Mouse (Mus musculus) CH12.LX (cell line): ENCODE results near the gene Spata13. TPM values are rescaled to one million over a fixed set of nuclear protein-coding genes. Genes with fewer than 3 reads are reported as not detected.

ENCODE experiments used
- DNase-seq: peaks from one replicate; pipeline ENCODE4 v3.0.0-alpha.2; 2013; ENCODE audit errors: extremely low read depth
- H3K27ac ChIP-seq: 2 replicates; pipeline ENCODE4 v1.5.1; 2012; ENCODE audit warnings: low read depth, mild to moderate bottlenecking, control low read depth, moderate library complexity; ENCODE audit not compliant: insufficient read depth
- H3K27me3 ChIP-seq: replicated peaks from 2 replicates; pipeline ENCODE3; 2012; ENCODE audit warnings: inconsistent platforms
- H3K36me3 ChIP-seq, 2 experiments: replicated peaks in 1 of 2; 2 replicates each; pipeline versions ENCODE3 to v1.6.1; 2012; ENCODE audit warnings: inconsistent platforms in 1 of 2, low read length in 1 of 2, mild to moderate bottlenecking in 1 of 2, mixed read lengths in 1 of 2, moderate library complexity in 1 of 2; ENCODE audit not compliant: control insufficient read depth in 1 of 2, insufficient read depth in 1 of 2
- H3K4me1 ChIP-seq, 2 experiments: 2 replicates each; pipeline ENCODE4 v1.6.1; 2012; ENCODE audit warnings: inconsistent platforms in 1 of 2, moderate library complexity in 1 of 2; ENCODE audit not compliant: insufficient read depth in 2 of 2, control insufficient read depth in 1 of 2
- H3K4me2 ChIP-seq: 2 replicates; pipeline ENCODE4 v1.6.1; 2012; ENCODE audit warnings: low read depth, mild to moderate bottlenecking, control low read depth; ENCODE audit not compliant: poor library complexity, insufficient read depth, severe bottlenecking
- H3K4me3 ChIP-seq, 3 experiments: fragments of 150-350 bp in 1 of 3; sonication (generic) in 1 of 3; replicated peaks in 1 of 3; 2 replicates each; pipeline versions ENCODE3 to v1.5.1; 2011 to 2012; ENCODE audit warnings: low read depth in 2 of 3, low read length in 2 of 3, mild to moderate bottlenecking in 2 of 3, moderate library complexity in 2 of 3, control low read depth in 1 of 3, improper control_type of control experiment in 1 of 3, inconsistent platforms in 1 of 3, mixed read lengths in 1 of 3; ENCODE audit not compliant: poor library complexity in 1 of 3
- H3K79me2 ChIP-seq: replicated peaks from 2 replicates; pipeline ENCODE4 v1.6.1; 2012; ENCODE audit warnings: mild to moderate bottlenecking, moderate library complexity; ENCODE audit not compliant: control insufficient read depth, poor library complexity, insufficient read depth, severe bottlenecking; ENCODE audit errors: extremely low read depth
- H3K9ac ChIP-seq: 2 replicates; pipeline ENCODE4 v1.6.1; 2012; ENCODE audit warnings: low read depth, mild to moderate bottlenecking, control low read depth, moderate library complexity; ENCODE audit not compliant: insufficient read depth
- H3K9me3 ChIP-seq: replicated peaks from 2 replicates; pipeline ENCODE3; 2012; ENCODE audit warnings: low read length, inconsistent platforms, mixed read lengths
- BHLHE40 ChIP-seq: IDR thresholded peaks from 2 replicates; pipeline ENCODE4 v1.6.1; 2011; ENCODE audit warnings: mild to moderate bottlenecking, low read depth, low read length, improper control_type of control experiment
- CHD1 ChIP-seq: IDR thresholded peaks from 2 replicates; pipeline ENCODE4 v1.6.1; 2012; ENCODE audit warnings: low read depth, low read length, improper control_type of control experiment, inconsistent platforms
- CHD2 ChIP-seq: IDR thresholded peaks from 2 replicates; pipeline ENCODE4 v1.6.1; 2011; ENCODE audit warnings: low read length, improper control_type of control experiment
- CTCF ChIP-seq, 2 experiments: IDR thresholded peaks in 1 of 2; conservative IDR thresholded peaks in 1 of 2; 2 replicates each; pipeline ENCODE4 v1.5.1; 2011 to 2012; ENCODE audit warnings: low read depth in 2 of 2, low read length in 2 of 2, improper control_type of control experiment in 1 of 2, inconsistent platforms in 1 of 2, mild to moderate bottlenecking in 1 of 2, moderate library complexity in 1 of 2
- E2F4 ChIP-seq: IDR thresholded peaks from 2 replicates; pipeline ENCODE4 v1.6.1; 2011; ENCODE audit warnings: low read depth, low read length, improper control_type of control experiment; ENCODE audit not compliant: insufficient replicate concordance
- ELF1 ChIP-seq: IDR thresholded peaks from 2 replicates; pipeline ENCODE4 v1.6.1; 2014; ENCODE audit warnings: low read depth, mild to moderate bottlenecking, inconsistent platforms, low read length, improper control_type of control experiment
- EP300 ChIP-seq: IDR thresholded peaks from 2 replicates; pipeline ENCODE4 v1.6.1; 2011; ENCODE audit warnings: low read length, improper control_type of control experiment
- ETS1 ChIP-seq: conservative IDR thresholded peaks from 2 replicates; pipeline ENCODE4 v1.6.1; 2012; ENCODE audit warnings: low read depth, mild to moderate bottlenecking, inconsistent platforms, low read length, improper control_type of control experiment, moderate library complexity
- GABPA ChIP-seq: IDR thresholded peaks from 2 replicates; pipeline ENCODE4 v1.6.1; 2012; ENCODE audit warnings: low read depth, low read length, improper control_type of control experiment, inconsistent platforms; ENCODE audit not compliant: insufficient replicate concordance
- HCFC1 ChIP-seq: IDR thresholded peaks from 2 replicates; pipeline ENCODE4 v1.6.1; 2012; ENCODE audit warnings: low read depth, mild to moderate bottlenecking, inconsistent platforms, low read length, improper control_type of control experiment
- JUND ChIP-seq: conservative IDR thresholded peaks from 2 replicates; pipeline ENCODE4 v1.6.1; 2011; ENCODE audit warnings: low read depth, low read length, improper control_type of control experiment
- KAT2A ChIP-seq: IDR thresholded peaks from 2 replicates; pipeline ENCODE4 v1.6.1; 2012; ENCODE audit warnings: low read length, improper control_type of control experiment, inconsistent platforms; ENCODE audit not compliant: insufficient replicate concordance
- MAFK ChIP-seq: IDR thresholded peaks from 2 replicates; pipeline ENCODE4 v1.6.1; 2011; ENCODE audit warnings: low read length, improper control_type of control experiment; ENCODE audit not compliant: insufficient replicate concordance
- MEF2A ChIP-seq: IDR thresholded peaks from 2 replicates; pipeline ENCODE4 v1.6.1; 2014; ENCODE audit warnings: low read depth, mild to moderate bottlenecking, inconsistent platforms, low read length, improper control_type of control experiment, borderline replicate concordance
- MYC ChIP-seq: IDR thresholded peaks from 2 replicates; pipeline ENCODE4 v1.6.1; 2011; ENCODE audit warnings: low read depth, mild to moderate bottlenecking, improper control_type of control experiment, low read length
- NELFE ChIP-seq: IDR thresholded peaks from 2 replicates; pipeline ENCODE4 v1.6.1; 2011; ENCODE audit warnings: low read depth, low read length, improper control_type of control experiment
- NRF1 ChIP-seq: IDR thresholded peaks from 2 replicates; pipeline ENCODE4 v1.6.1; 2014; ENCODE audit warnings: low read depth, mild to moderate bottlenecking, inconsistent platforms, low read length, improper control_type of control experiment, moderate library complexity
- POLR2AphosphoS2 ChIP-seq: IDR thresholded peaks from 2 replicates; pipeline ENCODE4 v1.6.1; 2011; ENCODE audit warnings: low read depth, low read length, improper control_type of control experiment
- RAD21 ChIP-seq: IDR thresholded peaks from 2 replicates; pipeline ENCODE4 v1.6.1; 2011; ENCODE audit warnings: low read depth, mild to moderate bottlenecking, low read length, improper control_type of control experiment, moderate library complexity
- RCOR1 ChIP-seq: conservative IDR thresholded peaks from 2 replicates; pipeline ENCODE4 v1.6.1; 2012; ENCODE audit warnings: low read depth, mild to moderate bottlenecking, inconsistent platforms, low read length, improper control_type of control experiment
- SIN3A ChIP-seq: IDR thresholded peaks from 2 replicates; pipeline ENCODE4 v1.6.1; 2012; ENCODE audit warnings: low read length, improper control_type of control experiment, inconsistent platforms
- SMC3 ChIP-seq: IDR thresholded peaks from 2 replicates; pipeline ENCODE4 v1.6.1; 2011; ENCODE audit warnings: low read depth, low read length, improper control_type of control experiment
- TBP ChIP-seq: conservative IDR thresholded peaks from 2 replicates; pipeline ENCODE4 v1.6.1; 2011; ENCODE audit warnings: low read depth, low read length, improper control_type of control experiment
- UBTF ChIP-seq: IDR thresholded peaks from 2 replicates; pipeline ENCODE4 v1.6.1; 2012; ENCODE audit warnings: low read depth, mild to moderate bottlenecking, inconsistent platforms, low read length, improper control_type of control experiment, moderate library complexity
- USF1 ChIP-seq: IDR thresholded peaks from 2 replicates; pipeline ENCODE4 v1.6.1; 2014; ENCODE audit warnings: low read depth, mild to moderate bottlenecking, inconsistent platforms, low read length, improper control_type of control experiment
- USF2 ChIP-seq: conservative IDR thresholded peaks from 2 replicates; pipeline ENCODE4 v1.6.1; 2011; ENCODE audit warnings: low read depth, low read length, improper control_type of control experiment
- ZC3H11A ChIP-seq: IDR thresholded peaks from 2 replicates; pipeline ENCODE4 v1.6.1; 2012; ENCODE audit warnings: low read depth, mild to moderate bottlenecking, inconsistent platforms, low read length, improper control_type of control experiment
- ZMIZ1 ChIP-seq: IDR thresholded peaks from 2 replicates; pipeline ENCODE4 v1.6.1; 2012; ENCODE audit warnings: low read depth, mild to moderate bottlenecking, inconsistent platforms, low read length, improper control_type of control experiment
- dilution Hi-C: fragments of 300-500 bp; cut with MboI; formaldehyde crosslinking; loops from 2 replicates; pipeline ENCODE4 v1.14.3; 2020; ENCODE audit warnings: low sequenced_read_pairs; ENCODE audit not compliant: extremely low pct_unique_long_range_greater_than_20kb, extremely low pct_ligation_motif_present
- in situ Hi-C: fragments of 300-500 bp; cut with MboI; formaldehyde crosslinking; loops from 3 replicates; pipeline ENCODE4 v1.14.3; 2019; ENCODE audit warnings: low sequenced_read_pairs, low pct_ligation_motif_present, low pct_unique_long_range_greater_than_20kb, mixed read lengths
- polyA plus RNA-seq: library from polyadenylated mRNA; unstranded; fragments of >175 nt; gene quantifications from 2 replicates; pipeline ENCODE4 v1.2.1, GENCODE M21; 2012; ENCODE audit warnings: low read depth; ENCODE audit not compliant: insufficient read length
- total RNA-seq, 2 experiments: library from RNA; depleted of rRNA; stranded (reverse); fragments of 300-350 nt in 1 of 2; fragments of >200 nt in 1 of 2; gene quantifications; 2 replicates each; pipeline ENCODE4 v1.2.3; 2012 to 2014

Spata13 gene
- total and polyA plus RNA-seq, 3 experiments: 11.6 to 15.9 (median 13.6) TPM

DNA sequence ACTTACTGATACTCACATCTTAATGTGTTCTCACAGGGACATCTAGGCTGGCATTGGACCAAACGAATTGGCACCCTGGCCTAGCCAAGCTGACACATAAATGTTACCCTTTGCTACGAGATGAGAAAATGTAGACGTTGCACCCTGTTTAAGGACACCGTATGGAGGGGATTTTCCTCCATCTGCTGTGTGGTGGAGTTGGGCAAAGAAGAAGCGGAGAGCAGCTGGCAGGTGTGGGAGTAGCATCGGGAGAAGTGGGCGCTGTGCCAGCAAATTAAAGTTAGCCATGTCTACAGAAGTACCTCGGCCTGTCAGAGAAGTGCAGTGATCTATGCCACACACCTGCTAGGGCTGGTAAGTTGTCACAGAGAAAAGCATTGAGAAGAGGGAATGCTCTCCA, 25.7 kb downstream of the Spata13 start:
- TF ChIP-seq RAD21 (no peak), CTCF (conservative IDR thresholded peaks at IDR 0.05 in 1 of 2, IDR thresholded peaks at IDR 0.05 in 1 of 2; ENCODE audit: low read depth in 2 of 2, low read length in 2 of 2) (no peak), ELF1 (no peak), NELFE (no peak), SIN3A (no peak), NRF1 (no peak), TBP (no peak), KAT2A (no peak), SMC3 (no peak), RCOR1 (no peak), POLR2AphosphoS2 (no peak), UBTF (no peak), JUND (no peak)

DNA sequence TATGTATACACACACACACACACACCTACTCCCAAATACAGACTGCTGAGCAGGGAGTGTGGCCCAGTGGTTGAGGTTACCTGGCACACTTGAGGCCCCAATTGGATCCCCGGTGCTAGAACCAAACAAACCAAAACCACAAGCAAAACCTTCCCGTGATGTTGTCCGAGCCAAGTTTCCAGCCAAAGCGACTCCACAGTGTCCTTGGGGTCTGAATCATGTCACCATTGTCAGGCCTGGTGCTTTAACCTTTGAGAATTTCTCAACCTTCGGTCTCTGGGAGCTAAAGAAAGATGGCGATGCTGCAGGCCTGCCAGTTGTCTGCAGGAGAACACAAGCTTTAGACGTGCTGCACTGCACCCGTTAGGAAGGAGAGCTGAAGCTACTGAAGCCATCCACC, 26.8 kb downstream of the Spata13 start:
- in situ Hi-C loops: no loop called here
- H3K9me3 ChIP-seq: no peaks in the 10 kb centered on the region

More for the DNA sequence above, 25.7 kb downstream of the Spata13 start:
- Histone ChIP-seq H3K36me3 (no peaks in the 10 kb centered on the region), H3K27me3 (no peaks in the 10 kb centered on the region), H3K4me1 (no peaks in the 10 kb centered on the region), H3K9me3 (no peaks in the 10 kb centered on the region), H3K9ac (no peak overlapping the region), H3K27ac (no peak overlapping the region), H3K4me2 (no peak overlapping the region), H3K79me2 (no peaks in the 10 kb centered on the region), H3K4me3 (no peak overlapping the region)
- in situ Hi-C loops: no loop called here
- no peak for DNase-seq
- dilution Hi-C loops: no loop called here

DNA sequence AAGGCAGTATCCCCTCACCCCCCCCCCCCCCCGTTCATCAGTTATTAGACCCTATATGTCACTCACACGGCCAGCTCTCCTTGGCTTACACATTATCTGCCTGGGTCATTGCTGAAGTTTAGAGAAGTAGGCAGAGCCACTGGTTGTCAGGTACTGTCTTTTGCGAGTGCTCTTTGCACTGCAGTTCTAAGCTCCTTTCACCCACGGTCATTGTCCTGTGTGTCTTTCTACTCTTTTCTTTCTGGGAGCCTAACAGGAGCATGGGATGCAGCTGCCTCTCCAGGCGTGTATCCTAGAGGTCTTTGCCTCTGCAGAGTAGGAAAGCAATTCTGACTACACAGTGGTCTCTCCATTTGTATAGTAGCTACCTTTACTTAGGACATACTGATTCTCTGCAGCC, 27.5 kb downstream of the Spata13 start:
- no peaks in the 10 kb centered on the region for H3K27me3 ChIP-seq
- no peaks in the 10 kb centered on the region for H3K9me3 ChIP-seq
- H3K9ac ChIP-seq: no peak overlapping the region
- no peak for DNase-seq
- dilution Hi-C loops: no loop called here
- in situ Hi-C loops: no loop called here
- H3K27ac ChIP-seq: no peak overlapping the region
- H3K4me1 ChIP-seq: peaks cover 0 to 9% of the 10 kb centered on the region in 2 experiments; a peak in 2 of 4 replicates
- no peak overlapping the region for H3K4me2 ChIP-seq
- no peak overlapping the region for H3K4me3 ChIP-seq
- no peaks in the 10 kb centered on the region for H3K36me3 ChIP-seq
- H3K79me2 ChIP-seq: no peaks in the 10 kb centered on the region
- TF ChIP-seq CHD2: no peak
- TF ChIP-seq E2F4: no peak
- TF ChIP-seq BHLHE40: no peak
- no peak for TF ChIP-seq HCFC1
- TF ChIP-seq NRF1: no peak
- no peak for TF ChIP-seq RAD21
- no peak for TF ChIP-seq ZC3H11A
- TF ChIP-seq ETS1: no peak
- no peak for TF ChIP-seq CHD1
- no peak for TF ChIP-seq USF1
- TF ChIP-seq RCOR1: no peak
- TF ChIP-seq SMC3: no peak
- no peak for TF ChIP-seq MYC
- no peak for TF ChIP-seq ZMIZ1
- no peak for TF ChIP-seq SIN3A
- no peak for TF ChIP-seq GABPA
- no peak for TF ChIP-seq MEF2A

More for the DNA sequence above, 26.8 kb downstream of the Spata13 start:
- H3K27ac ChIP-seq: no peak overlapping the region
- no peaks in the 10 kb centered on the region for H3K79me2 ChIP-seq
- H3K36me3 ChIP-seq: no peaks in the 10 kb centered on the region
- no peak overlapping the region for H3K4me3 ChIP-seq
- H3K27me3 ChIP-seq: no peaks in the 10 kb centered on the region
- no peak for DNase-seq
- peaks cover 0 to 2% of the 10 kb centered on the region in 2 experiments; a peak in 1 of 4 replicates for H3K4me1 ChIP-seq
- no peak overlapping the region for H3K9ac ChIP-seq
- no peak for TF ChIP-seq CHD2
- no peak for TF ChIP-seq USF1
- TF ChIP-seq USF2: no peak
- TF ChIP-seq EP300: no peak
- TF ChIP-seq MAFK: no peak
- TF ChIP-seq, all 38 proteins: peak for 0
- no peak overlapping the region for H3K4me2 ChIP-seq
- dilution Hi-C loops: no loop called here
